Mouse (Mus musculus) neural tube, embryonic 15.5 days (tissue): ENCODE results near the gene Dcps. TPM values are rescaled to one million over a fixed set of nuclear protein-coding genes. Genes with fewer than 3 reads are reported as not detected.
A peak's percentile ranks its signal among the peaks of the same experiment; 100 is the strongest.

Source experiments
- ATAC-seq: fragments of 200-750 bp; cut with Nextera tagmentation; 2 replicates; pipeline ENCODE4 v1.8.0; 2017; ENCODE audit warnings: mild to moderate bottlenecking, moderate TSS enrichment, moderate library complexity; ENCODE audit not compliant: low FRiP score
- H3K27ac ChIP-seq: fragments of 300-500 bp; sonication (generic); replicated peaks from 2 replicates; pipeline ENCODE4 v1.5.1; 2015; ENCODE audit warnings: mild to moderate bottlenecking, inconsistent platforms
- H3K27me3 ChIP-seq: fragments of 300-500 bp; sonication (generic); replicated peaks from 2 replicates; pipeline ENCODE4 v1.6.1; 2015; ENCODE audit warnings: inconsistent platforms
- H3K36me3 ChIP-seq: fragments of 300-500 bp; sonication (generic); 2 replicates; pipeline ENCODE4 v1.6.1; 2015; ENCODE audit warnings: inconsistent platforms
- H3K4me1 ChIP-seq: fragments of 300-500 bp; sonication (generic); 2 replicates; pipeline ENCODE4 v1.6.1; 2015; ENCODE audit warnings: inconsistent platforms
- H3K4me2 ChIP-seq: fragments of 300-500 bp; sonication (generic); 2 replicates; pipeline ENCODE4 v1.6.1; 2015; ENCODE audit warnings: inconsistent platforms, mild to moderate bottlenecking, moderate library complexity
- H3K4me3 ChIP-seq: fragments of 300-500 bp; sonication (generic); replicated peaks from 2 replicates; pipeline ENCODE4 v1.5.1; 2015; ENCODE audit warnings: mild to moderate bottlenecking, inconsistent platforms
- H3K9ac ChIP-seq: fragments of 300-500 bp; sonication (generic); replicated peaks from 2 replicates; pipeline ENCODE4 v1.6.1; 2015; ENCODE audit warnings: mild to moderate bottlenecking, inconsistent platforms
- H3K9me3 ChIP-seq: fragments of 300-500 bp; sonication (generic); replicated peaks from 2 replicates; pipeline ENCODE4 v1.6.1; 2016; ENCODE audit warnings: inconsistent platforms
- WGBS: fragments of 180-500 bp; shearing (Covaris S2); methylation state at CpG from one replicate; pipeline ENCODE4 v1.1.7; 2015; ENCODE audit warnings: mixed read lengths; 5-methylcytosine and 5-hydroxymethylcytosine counted together
- polyA plus RNA-seq: library from polyadenylated mRNA; unstranded; fragments of >200 nt; fragmentation: Nextera tagmentation; extraction: Ambion mirVana; gene quantifications from 2 replicates; pipeline ENCODE4 v1.2.1, GENCODE M21; 2015

The Dcps gene
- polyA plus RNA-seq: 69.1 and 73.7 TPM in 2 replicates

- Histone ChIP-seq H3K27me3 (no peaks in the 10 kb centered on the region), H3K4me3 (peak within 1 kb of the TSS; percentile 74), H3K9me3 (no peaks in the 10 kb centered on the region), H3K36me3 (peaks cover 4% of the 10 kb centered on the region; the same call in 1 of the 2 replicates), H3K4me2 (peak within 1 kb of the TSS; percentile 72), H3K27ac (peak within 1 kb of the TSS; percentile 95), H3K9ac (peak within 1 kb of the TSS; percentile 64), H3K4me1 (peaks cover 14% of the 10 kb centered on the region)
- under 1% methylated on average over 38 of the region's 38 CpGs for WGBS
- peak; percentile 97 for ATAC-seq
Measured at GRCm38 (mm10) chr9:35175251-35176123, at the start of gene Dcps. Dcps (minus strand) TSS chr9:35176061.

GRCm38 (mm10) chr9:35223466-35223865, 47.6 kb upstream of the Dcps start:
- no peak for ATAC-seq
- no peak overlapping the region for H3K27ac ChIP-seq
- peaks cover 60% of the 10 kb centered on the region for H3K36me3 ChIP-seq
- H3K4me2 ChIP-seq: no peak overlapping the region
- no peaks in the 10 kb centered on the region for H3K4me1 ChIP-seq
- WGBS: 95% methylated on average over 3 of the region's 3 CpGs
- no peaks in the 10 kb centered on the region for H3K27me3 ChIP-seq
- no peaks in the 10 kb centered on the region for H3K9me3 ChIP-seq
- H3K4me3 ChIP-seq: no peak overlapping the region
- no peak overlapping the region for H3K9ac ChIP-seq

- no peaks in the 10 kb centered on the region for H3K9me3 ChIP-seq
- H3K27me3 ChIP-seq: no peaks in the 10 kb centered on the region
- no peaks in the 10 kb centered on the region for H3K4me1 ChIP-seq
- 84% methylated on average over 1 of the region's 1 CpGs for WGBS
- no peak for ATAC-seq
- no peak overlapping the region for H3K4me2 ChIP-seq
- H3K9ac ChIP-seq: no peak overlapping the region
- no peak overlapping the region for H3K4me3 ChIP-seq
- no peak overlapping the region for H3K27ac ChIP-seq
- peaks cover 80% of the 10 kb centered on the region for H3K36me3 ChIP-seq
Measured at GRCm38 (mm10) chr9:35217963-35218362, 42.1 kb upstream of the Dcps start.

- peak overlapping the region; percentile 72 for H3K4me2 ChIP-seq
- peak overlapping the region; percentile 83 for H3K27ac ChIP-seq
- peak overlapping the region; percentile 89 for H3K9ac ChIP-seq
- 36% methylated on average over 26 of the region's 26 CpGs for WGBS
- no peak for ATAC-seq
- no peaks in the 10 kb centered on the region for H3K9me3 ChIP-seq
- peaks cover 22% of the 10 kb centered on the region for H3K4me1 ChIP-seq
- H3K27me3 ChIP-seq: no peaks in the 10 kb centered on the region
- peaks cover 55% of the 10 kb centered on the region for H3K36me3 ChIP-seq
- H3K4me3 ChIP-seq: peak overlapping the region; percentile 88
Measured at GRCm38 (mm10) chr9:35211573-35212511, 36.0 kb upstream of the Dcps start.

GRCm38 (mm10) chr9:35210542-35211474, 34.9 kb upstream of the Dcps start, which contains the start of gene Foxred1:
Foxred1 (minus strand) TSS chr9:35211055.
- no peaks in the 10 kb centered on the region for H3K9me3 ChIP-seq
- H3K36me3 ChIP-seq: peaks cover 58% of the 10 kb centered on the region
- H3K27me3 ChIP-seq: no peaks in the 10 kb centered on the region
- H3K4me3 ChIP-seq: peak within 1 kb of the TSS; percentile 88
- peaks cover 22% of the 10 kb centered on the region for H3K4me1 ChIP-seq
- under 1% methylated on average over 70 of the region's 72 CpGs for WGBS
- H3K9ac ChIP-seq: peak within 1 kb of the TSS; percentile 94
- H3K4me2 ChIP-seq: peak within 1 kb of the TSS; percentile 90
- ATAC-seq: peak; percentile 100
- peak within 1 kb of the TSS; percentile 97 for H3K27ac ChIP-seq

GRCm38 (mm10) chr9:35204421-35204820, 28.6 kb upstream of the Dcps start:
- Histone ChIP-seq H3K27ac (no peak overlapping the region), H3K27me3 (no peaks in the 10 kb centered on the region), H3K4me1 (peaks cover 16% of the 10 kb centered on the region), H3K4me3 (no peak overlapping the region), H3K4me2 (no peak overlapping the region), H3K9me3 (no peaks in the 10 kb centered on the region), H3K9ac (no peak overlapping the region), H3K36me3 (peaks cover 44% of the 10 kb centered on the region)
- ATAC-seq: no peak
- 97% methylated on average over 2 of the region's 2 CpGs for WGBS

- H3K36me3 ChIP-seq: peaks cover 41% of the 10 kb centered on the region
- H3K4me1 ChIP-seq: peaks cover 16% of the 10 kb centered on the region
- H3K27ac ChIP-seq: no peak overlapping the region
- WGBS: 69% methylated on average over 3 of the region's 3 CpGs
- no peaks in the 10 kb centered on the region for H3K9me3 ChIP-seq
- no peaks in the 10 kb centered on the region for H3K27me3 ChIP-seq
- no peak overlapping the region for H3K4me3 ChIP-seq
- no peak overlapping the region for H3K9ac ChIP-seq
- no peak for ATAC-seq
- H3K4me2 ChIP-seq: no peak overlapping the region
Measured at GRCm38 (mm10) chr9:35203536-35203935, 27.7 kb upstream of the Dcps start.

- Histone ChIP-seq H3K9ac (peak overlapping the region; percentile 28; the same call in 1 of the 2 replicates), H3K4me2 (peak overlapping the region; percentile 88), H3K4me1 (peaks cover 16% of the 10 kb centered on the region), H3K27ac (no peak overlapping the region), H3K4me3 (peak overlapping the region; percentile 57), H3K27me3 (no peaks in the 10 kb centered on the region), H3K9me3 (no peaks in the 10 kb centered on the region), H3K36me3 (peaks cover 14% of the 10 kb centered on the region)
- 51% methylated on average over 9 of the region's 9 CpGs for WGBS
- ATAC-seq: no peak
Measured at GRCm38 (mm10) chr9:35200529-35201060, 24.7 kb upstream of the Dcps start.

GRCm38 (mm10) chr9:35199772-35200471, 24.1 kb upstream of the Dcps start, which contains the start of the genes Srpr and Tirap:
Srpr (plus strand) TSS chr9:35200175.
Tirap (minus strand) TSS chr9:35200291.
- peak within 1 kb of the TSS; percentile 65 for H3K9ac ChIP-seq
- ATAC-seq: peak; percentile 89

More at GRCm38 (mm10) chr9:35199772-35200471, 24.1 kb upstream of the Dcps start, which contains the start of the genes Srpr and Tirap:
- Histone ChIP-seq H3K27me3 (no peaks in the 10 kb centered on the region), H3K4me2 (peak within 1 kb of the TSS; percentile 88), H3K27ac (peak within 1 kb of the TSS; percentile 45), H3K9me3 (no peaks in the 10 kb centered on the region), H3K36me3 (peaks cover 8% of the 10 kb centered on the region), H3K4me3 (peak within 1 kb of the TSS; percentile 57), H3K4me1 (peaks cover 16% of the 10 kb centered on the region)
- WGBS: 0% methylated on average over 43 of the region's 44 CpGs
